Mouse (Mus musculus) right cerebral cortex, adult 2 months (tissue): ENCODE measurements at regions not wholly inside any gene's neighbourhood (a gene's known extent, or its start where the extent isn't known, plus 50 kb on each side); places are given as distances from the start of the nearest gene placed in this dataset.

Experiments
- DNase-seq, 2 experiments: peaks; one replicate each; pipeline ENCODE4 v3.0.0; 2021 to 2022; ENCODE audit warnings: low spot score in 2 of 2

DNA sequence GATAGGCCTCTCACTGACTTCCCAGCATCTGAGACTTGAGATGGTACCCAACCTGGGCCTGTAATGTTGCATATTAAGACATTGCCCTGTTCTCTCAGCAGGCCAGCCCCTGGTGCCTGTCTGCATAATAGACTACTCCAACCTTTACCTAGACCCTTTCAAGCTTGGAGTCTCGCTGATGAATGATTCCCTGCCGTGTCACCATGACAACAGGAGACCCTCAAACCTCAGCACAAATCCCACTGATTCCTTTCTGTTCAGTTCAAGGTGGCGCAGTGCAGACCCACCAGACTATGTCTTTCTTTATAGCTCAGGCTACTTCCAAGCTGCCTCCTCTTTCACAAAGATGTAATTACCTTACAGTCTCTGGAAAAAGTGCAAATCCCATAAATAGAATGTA, 172.0 kb downstream of the Dcdc2c start:
- DNase-seq: no peak

DNA sequence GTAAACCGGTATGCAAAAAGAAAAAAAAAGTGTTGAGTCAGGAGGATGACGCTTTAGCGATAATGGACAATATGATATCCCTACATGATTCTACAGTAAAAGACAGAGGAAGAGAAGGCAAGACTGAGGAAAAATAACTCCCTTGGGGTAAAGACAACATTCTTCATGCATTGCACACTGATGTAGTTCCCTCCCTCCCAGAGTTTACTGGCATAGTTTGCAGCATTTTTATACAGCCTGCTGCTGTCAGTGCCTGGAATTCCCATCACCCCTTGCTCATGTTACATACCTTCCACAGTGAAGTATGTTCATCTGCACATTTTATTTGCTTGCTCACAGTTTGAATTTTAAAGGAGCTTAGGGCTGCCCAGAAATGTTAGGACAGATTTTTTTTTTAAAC, 174.2 kb downstream of the Dcdc2c start:
- no peak for DNase-seq

DNA sequence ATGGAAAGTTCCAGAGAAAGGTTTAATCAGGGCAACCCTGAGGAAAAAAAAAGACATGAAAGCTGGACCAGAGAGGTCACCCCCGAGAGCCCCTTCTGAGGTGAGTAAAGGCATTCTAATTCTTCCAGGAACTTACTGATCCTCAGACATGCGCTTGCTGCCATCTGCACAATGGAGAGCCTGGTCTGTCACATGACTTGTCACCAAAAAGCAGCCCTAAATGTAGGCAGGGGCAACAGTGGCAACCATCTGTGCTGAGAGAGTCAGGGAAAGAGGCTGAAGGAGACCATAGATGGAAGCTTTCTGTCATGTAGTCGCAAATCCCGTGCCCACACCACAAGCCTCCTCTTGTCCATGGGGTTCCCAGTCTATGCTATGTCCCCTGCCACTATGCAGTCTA, 174.8 kb downstream of the Dcdc2c start:
- no peak for DNase-seq

DNA sequence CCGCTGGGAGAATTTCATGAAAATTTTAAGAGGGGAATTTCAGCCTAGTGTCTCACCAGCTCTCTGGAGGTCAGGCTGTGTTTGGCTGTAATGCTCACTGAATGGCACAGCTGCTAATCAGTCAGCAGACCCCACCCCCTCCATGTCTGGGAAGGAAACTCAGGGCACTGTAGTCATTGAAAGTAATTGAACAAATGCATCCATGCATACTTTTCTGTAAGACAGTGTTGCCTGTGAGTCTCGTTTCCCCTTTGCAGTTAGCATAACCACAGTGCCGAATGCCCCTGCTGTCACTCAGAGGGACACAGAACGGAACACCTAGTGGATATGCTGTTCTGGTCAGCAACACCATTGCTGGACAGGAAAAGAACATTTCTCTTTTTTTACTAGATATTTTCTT, 175.4 kb downstream of the Dcdc2c start:
- DNase-seq: no peak

DNA sequence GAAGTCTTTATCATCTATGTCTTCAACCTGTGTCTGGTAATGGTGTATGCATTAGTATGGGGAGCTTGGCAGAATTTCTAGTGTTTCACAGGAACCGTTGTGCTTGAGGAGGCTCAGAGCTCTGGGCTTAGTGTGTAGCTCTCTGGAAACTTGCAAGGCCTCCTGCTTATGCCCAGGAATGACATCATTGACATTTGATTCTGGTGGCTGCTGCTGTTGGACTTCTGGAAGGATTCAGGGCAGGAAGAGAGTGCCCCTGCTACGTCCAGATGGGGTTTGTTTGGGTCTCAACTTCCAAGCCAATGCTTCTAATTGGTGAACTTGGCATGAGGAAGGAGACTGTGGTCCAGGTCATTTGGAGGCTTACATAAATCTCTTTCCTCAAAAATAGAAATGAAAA, 186.9 kb downstream of the Dcdc2c start:
- no peak for DNase-seq

DNA sequence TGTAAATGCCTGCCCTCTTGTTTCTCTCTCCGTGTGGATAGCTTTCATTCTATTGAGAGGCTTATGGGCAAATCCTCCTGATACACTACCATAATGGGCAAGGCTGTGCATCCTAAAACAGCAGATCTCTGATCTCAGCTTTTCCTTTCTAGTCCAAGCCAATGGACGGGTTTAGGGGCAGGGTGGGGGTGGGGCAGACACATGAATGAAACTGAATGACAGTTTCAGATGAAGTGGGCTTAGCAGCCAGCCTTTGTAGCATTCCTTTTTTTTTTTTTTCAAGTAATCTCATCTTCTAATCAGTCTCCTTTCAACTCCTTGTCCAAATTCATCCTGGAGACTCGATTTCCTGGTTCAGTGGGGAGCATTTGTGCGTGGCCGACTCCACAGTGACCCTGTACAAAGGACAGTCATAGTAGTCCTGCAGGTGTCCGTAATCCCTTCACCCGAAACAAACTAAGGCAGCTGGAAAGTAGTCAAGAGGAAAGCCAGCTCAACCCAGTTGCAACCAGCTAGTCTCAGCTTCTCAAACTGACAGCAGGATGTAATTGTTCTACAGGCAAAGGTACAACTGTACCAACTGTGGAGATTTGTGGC, 193.4 kb downstream of the Dcdc2c start:
- DNase-seq: no peak

DNA sequence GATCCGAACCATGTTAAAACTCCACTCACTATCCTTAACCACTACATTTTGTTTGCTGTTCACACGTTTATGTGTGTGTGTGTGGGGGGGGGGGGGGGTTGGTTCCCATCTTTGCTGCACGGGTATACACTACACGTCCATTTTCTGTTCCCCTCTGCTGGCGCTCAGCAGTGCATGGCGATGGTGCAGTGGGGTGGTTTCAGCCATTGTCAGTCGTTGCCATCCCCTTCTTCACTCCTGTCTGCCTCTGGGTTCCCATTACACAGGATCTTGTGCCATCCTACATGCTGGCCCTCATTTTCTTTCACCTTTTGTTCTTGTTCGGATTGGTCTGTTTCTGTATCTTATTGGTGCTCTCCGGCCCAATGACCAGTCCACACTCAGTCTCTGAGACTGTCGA, 194.4 kb downstream of the Dcdc2c start:
- no peak for DNase-seq

DNA sequence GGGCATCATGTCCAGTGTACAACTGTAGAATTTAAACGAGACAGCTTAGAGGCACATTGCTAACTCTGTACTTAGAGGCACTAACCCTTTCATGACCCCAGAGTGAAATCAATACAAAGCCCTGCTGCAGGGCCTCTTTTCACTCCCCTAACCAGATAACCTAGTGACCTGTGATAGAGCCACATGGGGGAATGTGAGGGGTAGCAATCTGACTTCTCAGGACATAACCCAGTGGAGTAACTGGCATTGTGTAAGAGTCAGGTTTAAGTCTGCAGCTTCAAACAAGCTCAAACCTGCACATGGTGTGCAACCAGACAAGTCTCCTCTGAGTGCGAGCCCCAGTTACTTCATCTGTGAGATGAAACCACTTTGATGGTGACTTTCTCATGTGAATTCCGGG, 199.1 kb downstream of the Dcdc2c start:
- no peak for DNase-seq

DNA sequence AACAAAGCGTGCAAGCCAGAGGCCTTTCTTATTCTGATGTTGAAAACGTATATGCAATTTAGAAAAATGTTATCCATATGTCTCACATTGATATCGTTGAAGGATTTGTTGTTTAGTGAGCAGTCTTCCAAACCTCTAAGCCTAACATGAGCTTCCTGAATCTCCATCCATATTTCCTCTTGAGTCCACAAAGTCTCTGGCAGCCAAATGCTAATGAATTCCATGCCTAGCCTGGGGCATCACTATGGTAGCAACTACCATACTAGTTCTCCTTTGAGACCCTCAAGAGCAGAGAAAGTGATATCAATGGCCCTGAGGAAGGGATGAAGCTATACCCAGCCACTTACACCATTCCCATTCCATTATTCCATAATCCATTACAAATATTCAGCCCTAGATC, 199.6 kb downstream of the Dcdc2c start:
- DNase-seq: no peak

DNA sequence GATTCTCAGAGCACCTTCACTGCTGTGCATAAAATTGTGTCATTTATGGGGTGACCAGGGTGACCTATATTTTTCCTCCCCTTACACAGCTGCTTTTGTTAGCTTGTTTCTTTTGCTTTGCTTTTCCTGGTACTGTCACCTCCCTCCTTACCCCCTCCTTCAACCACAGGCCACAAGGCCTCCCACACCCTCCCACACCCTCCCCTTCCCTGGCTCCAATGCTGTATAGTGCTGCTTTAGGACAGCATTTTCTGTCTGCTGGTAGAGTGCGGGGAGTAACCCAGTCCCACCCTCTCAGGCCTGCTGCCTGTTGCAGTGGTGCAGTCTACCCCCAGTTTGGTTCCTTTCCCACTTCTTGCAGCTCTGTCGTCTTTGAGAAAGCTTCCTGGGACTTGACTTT, 209.5 kb downstream of the Dcdc2c start:
- no peak for DNase-seq

DNA sequence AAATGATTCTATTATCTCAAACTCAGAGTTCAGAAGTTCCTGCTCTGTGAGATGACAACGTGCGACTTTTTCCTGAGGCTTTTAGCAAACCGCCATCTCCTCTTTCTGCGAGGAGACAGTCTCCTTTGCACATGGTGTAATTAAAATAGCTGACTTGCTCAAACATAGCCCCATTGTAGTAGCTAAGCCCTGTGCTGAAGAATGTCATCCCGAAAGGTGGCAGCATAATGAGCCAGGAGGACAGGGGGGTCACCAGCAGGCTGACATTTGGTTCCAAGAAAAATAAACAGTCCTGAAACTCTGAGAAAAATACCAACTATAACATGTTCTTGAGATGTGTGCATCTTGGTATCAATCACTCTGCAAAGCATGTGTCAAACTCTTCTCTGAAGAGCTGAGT, 219.6 kb downstream of the Dcdc2c start:
- no peak for DNase-seq

DNA sequence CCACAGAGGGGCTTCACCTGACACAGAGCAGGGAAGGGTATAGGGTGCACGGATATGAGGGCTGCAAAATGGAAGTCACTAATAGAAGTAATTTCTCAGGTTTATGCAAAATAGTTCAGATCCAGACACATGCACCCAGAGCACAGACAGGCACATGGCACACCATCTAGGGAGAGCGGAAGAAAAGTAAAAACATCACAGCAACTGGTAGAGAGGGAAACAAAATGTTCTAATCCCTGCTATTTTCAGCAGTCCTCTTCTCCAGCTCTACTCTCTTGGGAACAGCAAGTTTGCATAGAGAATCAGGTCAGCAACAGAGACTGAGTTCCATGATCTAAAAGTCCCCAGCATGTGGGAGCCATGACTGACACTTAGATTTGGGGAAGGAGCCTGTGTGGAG, 220.4 kb downstream of the Dcdc2c start:
- peak in 1 of 2 experiments; percentile 11 for DNase-seq

DNA sequence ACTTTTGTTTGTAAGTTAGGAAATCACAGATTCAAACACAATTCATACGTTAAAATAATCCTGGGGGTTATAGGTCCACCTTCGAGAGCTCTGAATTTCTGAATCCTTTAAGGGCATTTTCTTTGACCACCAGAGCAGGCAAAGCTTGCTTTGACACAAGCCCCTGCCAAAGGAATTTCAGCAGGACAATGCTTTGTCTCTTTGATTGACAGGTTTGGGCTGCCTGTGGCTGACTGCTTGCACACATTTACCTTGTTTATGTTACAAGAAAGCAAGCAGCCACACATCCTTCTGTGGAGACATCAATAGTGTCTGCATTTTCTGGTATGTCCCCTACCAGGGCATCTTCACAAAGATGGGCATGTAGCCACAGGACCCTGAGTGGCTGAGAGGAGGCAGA, 228.5 kb downstream of the Dcdc2c start:
- no peak for DNase-seq

DNA sequence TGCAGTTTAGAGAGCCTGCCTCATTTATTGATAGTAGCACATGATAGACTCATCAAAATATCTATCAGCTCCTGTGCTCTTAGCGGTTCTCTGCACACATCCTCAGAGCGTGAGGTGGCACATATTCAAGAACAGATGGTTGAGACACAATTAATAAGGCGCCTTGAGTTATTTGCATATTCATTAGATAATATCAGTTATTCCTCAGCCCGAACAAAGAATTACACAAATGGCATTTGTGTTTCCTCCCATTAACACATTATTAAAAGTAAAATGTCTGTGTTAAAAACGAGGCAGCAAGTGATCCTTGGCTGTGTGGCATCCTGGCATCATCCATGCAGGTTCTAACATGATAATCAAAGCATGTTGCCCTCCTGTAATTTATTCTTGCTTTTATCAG, 243.0 kb downstream of the Dcdc2c start:
- DNase-seq: peak in 1 of 2 experiments; percentile 3

DNA sequence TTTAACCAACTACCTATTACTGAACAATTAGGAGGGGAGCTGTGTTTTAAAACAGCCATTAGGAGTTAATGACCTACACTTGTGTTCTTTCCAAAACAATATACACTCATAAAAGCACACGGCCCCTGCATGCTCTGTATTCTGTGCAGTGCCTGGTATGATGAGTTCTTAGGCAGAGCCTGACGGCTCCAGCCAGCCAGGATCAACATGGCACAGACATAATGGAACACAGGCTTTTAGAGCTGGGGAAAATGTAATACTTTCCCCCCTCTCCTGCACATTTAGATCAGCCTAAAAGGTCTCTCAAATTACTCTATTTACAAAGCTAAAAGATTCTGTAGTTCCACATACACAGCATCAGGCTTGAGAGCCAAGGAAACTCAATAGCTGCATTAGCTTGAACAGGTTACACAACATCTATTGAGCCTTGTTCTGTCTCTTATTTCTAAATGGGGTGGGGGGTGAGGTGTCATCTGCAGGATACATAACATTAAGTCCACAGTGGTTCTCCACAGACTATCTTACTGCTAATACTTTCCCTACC, 250.1 kb downstream of the Dcdc2c start:
- no peak for DNase-seq

DNA sequence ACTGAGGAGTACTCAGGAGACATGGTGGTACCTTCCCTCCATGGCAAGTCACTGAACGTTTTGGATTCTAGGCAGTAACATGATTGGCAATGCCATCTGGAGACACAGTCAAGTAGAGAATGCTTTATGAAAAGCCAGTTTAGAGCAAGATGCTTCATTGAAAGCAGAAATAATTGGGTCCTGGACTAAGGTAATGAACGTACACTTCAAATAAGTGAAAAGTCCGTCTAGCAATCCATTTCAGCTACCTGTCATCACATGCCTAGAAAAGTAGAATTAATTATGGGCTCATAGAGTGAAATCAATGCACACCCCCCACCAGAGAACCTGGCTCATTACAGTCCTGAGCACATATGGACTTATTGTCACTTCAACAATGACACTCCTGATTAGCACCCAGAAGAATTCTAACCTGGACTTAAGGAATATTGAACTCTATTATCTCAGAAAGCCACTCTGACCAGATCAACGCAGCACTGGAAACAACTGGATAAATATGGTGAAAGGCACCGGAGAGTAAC, 263.8 kb downstream of the Dcdc2c start:
- no peak for DNase-seq

DNA sequence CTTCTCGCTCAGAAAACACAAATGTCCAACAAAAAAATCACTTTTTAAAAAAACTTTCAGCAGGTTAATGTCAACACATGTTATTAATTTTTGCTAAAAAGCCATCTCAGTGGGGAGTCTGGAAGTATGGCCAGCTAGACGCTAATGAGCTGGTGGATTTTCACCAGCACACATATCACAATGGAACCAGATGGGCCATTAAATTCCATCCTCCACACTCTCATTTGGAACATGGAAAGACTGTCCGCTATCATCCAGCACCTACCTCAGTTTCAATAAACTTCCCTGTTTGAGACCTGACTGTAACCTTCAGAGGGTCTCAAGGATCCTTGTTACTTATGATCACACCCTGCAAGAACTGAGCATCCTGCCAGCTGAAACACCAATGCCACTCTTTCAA, 296.7 kb downstream of the Dcdc2c start:
- DNase-seq: no peak

DNA sequence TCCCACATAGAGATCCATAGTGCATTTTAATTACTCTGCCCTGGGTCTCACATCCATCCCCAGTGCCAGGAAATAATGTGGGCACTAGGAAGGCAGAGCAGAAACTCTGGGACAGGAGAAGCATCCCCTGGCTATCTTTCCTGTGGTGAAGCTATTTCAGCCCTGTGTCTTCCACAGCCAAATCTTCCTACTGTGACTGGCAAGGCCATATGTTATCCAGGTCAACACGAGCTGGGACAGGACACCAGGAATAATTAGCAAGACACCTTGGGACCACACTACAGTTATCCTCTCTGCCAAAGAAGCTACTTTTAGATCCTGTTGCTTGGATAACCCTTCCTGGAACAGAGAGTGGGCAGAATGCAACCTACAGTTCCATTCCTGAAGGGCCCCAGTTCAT, 301.7 kb downstream of the Dcdc2c start:
- DNase-seq: no peak

DNA sequence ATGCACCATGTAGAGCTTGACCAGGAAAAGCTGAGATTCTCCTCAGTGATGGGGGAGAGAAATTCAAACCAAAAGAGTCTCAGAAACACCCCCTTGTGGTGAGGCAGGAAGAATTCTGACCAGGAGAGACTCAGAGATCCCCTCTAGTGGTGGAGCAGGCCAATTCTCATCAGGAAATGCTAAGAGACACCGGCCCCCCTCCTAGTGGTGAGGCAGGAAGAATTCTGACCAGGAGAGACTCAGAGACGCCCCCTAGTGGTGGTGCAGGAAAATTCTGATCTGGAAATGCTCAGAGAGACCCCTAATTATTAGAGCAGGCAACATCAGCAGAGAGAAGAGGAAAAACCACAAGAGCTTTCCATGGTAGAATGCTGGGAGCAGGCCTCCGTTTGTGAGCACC, 303.4 kb downstream of the Dcdc2c start:
- peak; percentile 43 to 59 for DNase-seq

DNA sequence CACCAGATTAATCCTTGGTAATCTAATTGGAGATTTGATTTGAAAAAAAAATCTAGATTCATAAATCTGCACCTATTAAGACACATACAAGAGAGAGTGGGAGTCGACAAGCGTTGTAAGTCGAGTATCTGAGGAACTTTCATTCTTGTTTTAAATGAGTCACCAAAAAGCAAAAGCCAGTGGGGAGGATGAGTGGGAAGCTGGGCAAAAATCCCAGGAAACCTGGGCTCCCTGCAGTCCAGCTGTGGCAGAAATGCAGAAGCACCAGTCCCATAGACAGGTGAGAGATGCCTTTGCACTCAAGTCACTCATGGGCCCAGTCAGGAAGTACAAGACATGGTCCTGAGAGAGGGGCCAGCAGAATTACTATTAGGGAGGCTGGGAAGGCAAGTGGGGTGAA, 303.9 kb downstream of the Dcdc2c start:
- peak; percentile 47 to 60 for DNase-seq

DNA sequence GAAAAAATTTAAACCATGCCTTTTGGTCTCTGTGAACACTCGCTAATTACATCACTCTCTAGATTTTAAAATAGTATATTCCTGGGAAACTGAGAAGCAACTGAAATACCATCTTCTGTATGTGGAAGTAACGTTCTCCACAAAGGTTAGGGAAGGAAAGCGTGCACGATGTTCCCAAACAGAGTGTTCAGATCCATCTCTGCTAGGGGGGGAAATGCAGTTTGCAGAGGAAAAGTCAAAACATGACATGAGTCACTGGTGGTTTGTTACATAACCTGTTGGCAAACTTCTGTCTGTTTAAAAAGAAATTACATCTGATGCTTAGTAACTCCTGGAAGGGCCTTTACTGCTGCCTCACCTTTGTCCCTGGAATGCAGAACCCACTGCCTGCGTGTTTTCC, 314.2 kb downstream of the Dcdc2c start:
- peak; percentile 46 to 47 for DNase-seq

DNA sequence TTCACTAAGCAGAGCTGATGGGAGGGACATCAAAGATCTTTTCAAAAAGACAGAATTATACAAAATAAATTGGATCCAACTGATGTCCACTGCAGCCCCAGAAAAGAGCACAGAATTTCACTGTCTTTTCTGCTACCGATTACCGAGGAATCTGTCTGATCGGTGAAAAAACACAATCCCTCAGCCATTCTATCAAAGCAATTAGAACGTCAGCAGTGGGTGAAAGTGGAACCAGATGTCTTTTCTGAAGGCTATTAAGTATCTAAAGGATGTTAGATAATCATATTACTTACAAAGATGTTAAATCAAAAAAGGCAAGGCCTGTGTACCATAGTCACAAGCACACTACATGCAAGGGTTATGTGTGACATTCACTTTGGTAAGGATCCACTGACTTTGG, 315.2 kb downstream of the Dcdc2c start:
- no peak for DNase-seq

DNA sequence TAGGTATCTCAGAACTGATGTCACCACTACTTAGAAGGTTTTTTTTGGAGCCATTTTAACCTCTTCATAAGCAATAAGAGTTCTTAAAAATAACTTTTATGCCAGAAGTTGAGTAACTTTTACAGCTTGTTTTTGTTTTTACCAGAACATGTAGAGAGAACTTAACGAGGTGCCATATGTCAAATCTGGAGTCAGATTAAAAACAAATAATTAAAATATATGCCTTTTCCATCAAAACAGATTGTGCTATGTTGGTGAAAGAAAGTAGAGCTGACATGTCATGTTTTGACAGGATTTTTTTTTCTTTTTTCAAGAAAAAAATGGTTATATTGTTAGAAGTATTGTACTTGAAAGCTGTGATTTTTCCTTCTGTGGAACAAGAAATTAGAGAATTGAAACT, 349.4 kb downstream of the Dcdc2c start:
- DNase-seq: no peak

DNA sequence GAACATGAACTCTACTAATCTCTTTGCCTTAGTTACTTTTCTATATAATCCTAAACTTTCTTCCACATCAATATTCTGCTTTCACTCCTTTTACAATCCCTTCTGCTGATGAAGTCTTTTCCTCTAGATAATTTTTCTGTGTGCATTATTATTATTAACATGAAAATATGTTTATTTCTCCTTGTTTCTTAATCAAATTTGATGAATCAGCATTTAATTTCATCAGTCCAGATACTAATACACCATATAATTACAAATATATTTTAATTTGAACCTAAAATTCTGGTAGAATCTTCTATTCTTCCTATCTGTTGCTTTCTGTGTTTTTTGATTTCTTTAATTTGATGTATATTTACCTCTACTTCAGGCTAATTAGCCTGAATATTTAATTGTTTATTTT, 365.5 kb downstream of the Dcdc2c start:
- DNase-seq: no peak
